Mouse (Mus musculus): Measurements from ENCODE around the gene Gtf2h4.

DNA sequence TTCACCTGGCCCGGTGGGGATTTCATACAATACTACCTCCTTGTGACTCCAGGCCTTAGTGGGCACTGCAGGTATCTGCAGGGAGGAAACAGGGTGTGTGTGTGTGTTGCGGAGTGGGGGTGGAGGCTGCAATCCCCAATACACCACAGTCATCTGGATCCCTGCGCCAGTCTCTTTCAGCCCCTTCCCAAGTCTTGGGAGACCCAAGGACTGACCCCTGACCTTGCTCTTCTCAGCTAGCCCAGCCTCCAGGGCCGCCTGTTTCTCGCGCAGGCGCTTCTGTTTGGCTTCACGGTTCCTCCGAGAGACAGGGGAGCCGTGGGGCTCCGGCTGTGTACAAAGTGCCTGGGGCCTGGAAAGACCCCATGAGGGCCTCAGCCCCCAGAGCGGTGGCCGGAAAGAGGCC is 6.7 kb downstream of the Gtf2h4 start:
- TF ChIP-seq CTCF (IDR thresholded peaks at IDR 0.05; ENCODE audit: control insufficient read depth, insufficient read depth, low read length) (no peak), POLR2A (IDR thresholded peaks at IDR 0.05; ENCODE audit: borderline replicate concordance, control insufficient read depth, low read depth, low read length) (no peak)
